Mouse (Mus musculus) olfactory bulb, adult 2 months (tissue): ENCODE results near the gene Mlxipl.

Experiments
- CTCF ChIP-seq: fragments of 200-500 bp; IDR thresholded peaks from 2 replicates; pipeline ENCODE4 v1.5.1; 2012; ENCODE audit warnings: low read depth, mild to moderate bottlenecking, low read length, moderate library complexity; ENCODE audit not compliant: insufficient read depth
- POLR2A ChIP-seq: fragments of 200-500 bp; IDR thresholded peaks from 2 replicates; pipeline ENCODE4 v1.6.1; 2012; ENCODE audit warnings: mild to moderate bottlenecking, low read depth, low read length, moderate library complexity; ENCODE audit not compliant: insufficient read depth

DNA sequence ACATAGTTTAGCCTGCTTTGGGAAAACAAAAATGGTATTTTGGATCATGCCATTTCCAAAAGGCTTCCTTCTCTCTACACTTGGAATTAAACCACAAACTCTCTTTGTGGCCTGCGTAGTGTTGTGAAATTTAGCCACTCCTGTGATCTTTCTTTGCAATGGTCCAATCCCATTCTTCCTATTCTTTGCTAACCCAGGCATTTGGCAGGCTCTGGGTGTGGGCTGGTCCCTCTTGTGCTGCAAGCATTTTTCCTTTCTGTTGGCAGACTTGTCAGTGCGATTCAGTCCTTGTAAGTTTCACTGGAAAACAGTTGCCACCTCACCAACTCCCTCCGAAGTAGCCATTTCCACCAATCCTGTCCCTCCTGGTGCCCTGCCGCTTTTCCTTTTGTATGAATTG is 71.5 kb downstream of the Mlxipl start:
- TF ChIP-seq CTCF (no peak), POLR2A (no peak)
